Mouse (Mus musculus): Measurements from ENCODE around the gene Sik2. TPM values are rescaled to one million over a fixed set of nuclear protein-coding genes. Genes with fewer than 3 reads are reported as not detected.

Gene Sik2
- total and polyA plus RNA-seq, 3 experiments = 1.9 to 8.2 (median 6.0) TPM

GRCm38 (mm10) chr9:50863824-50864223 is 145.0 kb downstream of the Sik2 start:
- DNase-seq (ENCODE audit: extremely low read depth) = no peak
- no peak overlapping the region for H3K9ac ChIP-seq (ENCODE audit: insufficient read depth, low read depth)
- H3K27me3 ChIP-seq (replicated peaks) = no peaks in the 10 kb centered on the region
- TF ChIP-seq RCOR1 (conservative IDR thresholded peaks at IDR 0.05; ENCODE audit: low read depth, low read length) (no peak), CHD2 (IDR thresholded peaks at IDR 0.05; ENCODE audit: low read length) (no peak), ZC3H11A (IDR thresholded peaks at IDR 0.05; ENCODE audit: low read depth, low read length) (no peak), NELFE (IDR thresholded peaks at IDR 0.05; ENCODE audit: low read depth, low read length) (no peak), IRF4 (IDR thresholded peaks at IDR 0.05; ENCODE audit: low read depth, low read length) (no peak), SMC3 (IDR thresholded peaks at IDR 0.05; ENCODE audit: low read depth, low read length) (no peak), ETS1 (conservative IDR thresholded peaks at IDR 0.05; ENCODE audit: low read depth, low read length) (no peak), EP300 (IDR thresholded peaks at IDR 0.05; ENCODE audit: low read length) (no peak), TCF12 (IDR thresholded peaks at IDR 0.05; ENCODE audit: low read depth, low read length) (no peak), USF1 (IDR thresholded peaks at IDR 0.05; ENCODE audit: low read depth, low read length) (no peak), JUN (IDR thresholded peaks at IDR 0.05; ENCODE audit: insufficient read depth, low read depth, low read length) (no peak)
- peaks cover 0 to 2% of the 10 kb centered on the region in 2 experiments; a peak in 1 of 4 replicates for H3K4me1 ChIP-seq (ENCODE audit: control insufficient read depth in 1 of 2, insufficient read depth in 2 of 2)
- in situ Hi-C loops (cut with MboI; ENCODE audit: low pct_ligation_motif_present, low pct_unique_long_range_greater_than_20kb, low sequenced_read_pairs) (no loop called here), dilution Hi-C loops (cut with MboI; ENCODE audit: extremely low pct_ligation_motif_present, extremely low pct_unique_long_range_greater_than_20kb, low sequenced_read_pairs) (no loop called here)
- H3K4me3 ChIP-seq (replicated peaks in 1 of 3; ENCODE audit: low read depth in 2 of 3, low read length in 2 of 3, poor library complexity in 1 of 3) = no peak overlapping the region
- peaks cover under 1% of the 10 kb centered on the region; the same call in 1 of the 2 replicates for H3K79me2 ChIP-seq (replicated peaks; ENCODE audit: control insufficient read depth, extremely low read depth, insufficient read depth, poor library complexity, severe bottlenecking)
- peaks cover 85 to 95% of the 10 kb centered on the region in 2 experiments for H3K36me3 ChIP-seq (replicated peaks in 1 of 2; ENCODE audit: control insufficient read depth in 1 of 2, insufficient read depth in 1 of 2, low read length in 1 of 2)
- no peak overlapping the region for H3K27ac ChIP-seq (ENCODE audit: insufficient read depth, low read depth)
- no peak overlapping the region for H3K4me2 ChIP-seq (ENCODE audit: insufficient read depth, low read depth, poor library complexity, severe bottlenecking)
- no peaks in the 10 kb centered on the region for H3K9me3 ChIP-seq (replicated peaks; ENCODE audit: low read length)

- in situ Hi-C loops (cut with MboI; ENCODE audit: low pct_ligation_motif_present, low pct_unique_long_range_greater_than_20kb, low sequenced_read_pairs) (no loop called here), dilution Hi-C loops (cut with MboI; ENCODE audit: extremely low pct_ligation_motif_present, extremely low pct_unique_long_range_greater_than_20kb, low sequenced_read_pairs) (no loop called here)
- Histone ChIP-seq H3K27ac (ENCODE audit: insufficient read depth, low read depth) (no peak overlapping the region), H3K4me1 (ENCODE audit: control insufficient read depth in 1 of 2, insufficient read depth in 2 of 2) (peaks cover 2 to 7% of the 10 kb centered on the region in 2 experiments), H3K36me3 (replicated peaks in 1 of 2; ENCODE audit: control insufficient read depth in 1 of 2, insufficient read depth in 1 of 2, low read length in 1 of 2) (peaks cover 63 to 73% of the 10 kb centered on the region in 2 experiments), H3K79me2 (replicated peaks; ENCODE audit: control insufficient read depth, extremely low read depth, insufficient read depth, poor library complexity, severe bottlenecking) (peaks cover 18% of the 10 kb centered on the region), H3K27me3 (replicated peaks) (no peaks in the 10 kb centered on the region), H3K9me3 (replicated peaks; ENCODE audit: low read length) (no peaks in the 10 kb centered on the region), H3K4me3 (replicated peaks in 1 of 3; ENCODE audit: low read depth in 2 of 3, low read length in 2 of 3, poor library complexity in 1 of 3) (no peak overlapping the region), H3K9ac (ENCODE audit: insufficient read depth, low read depth) (no peak overlapping the region), H3K4me2 (ENCODE audit: insufficient read depth, low read depth, poor library complexity, severe bottlenecking) (no peak overlapping the region)
- TF ChIP-seq RAD21 (IDR thresholded peaks at IDR 0.05; ENCODE audit: low read depth, low read length) = no peak
- TF ChIP-seq MYC (IDR thresholded peaks at IDR 0.05; ENCODE audit: low read depth, low read length) = no peak
- TF ChIP-seq SIN3A (IDR thresholded peaks at IDR 0.05; ENCODE audit: low read length) = no peak
- no peak for TF ChIP-seq JUN (IDR thresholded peaks at IDR 0.05; ENCODE audit: insufficient read depth, low read depth, low read length)
- TF ChIP-seq CHD1 (IDR thresholded peaks at IDR 0.05; ENCODE audit: low read depth, low read length) = no peak
- no peak for TF ChIP-seq JUND (conservative IDR thresholded peaks at IDR 0.05; ENCODE audit: low read depth, low read length)
- no peak for TF ChIP-seq SMC3 (IDR thresholded peaks at IDR 0.05; ENCODE audit: low read depth, low read length)
- no peak for DNase-seq (ENCODE audit: extremely low read depth)
Measured at GRCm38 (mm10) chr9:50861119-50861839, 147.6 kb downstream of the Sik2 start.
